21 mouse cellular contexts compared by ENCODE assay signal in genomic region chr8:117127063-117127462, GRCm38 (mm10). TPM values are rescaled to one million over a fixed set of nuclear protein-coding genes. Genes with fewer than 3 reads are reported as not detected.
DNase-seq lines count a peak whose midpoint lies in the region; ATAC-seq and TF ChIP-seq lines count a peak whose summit lies in the region.
"Had no signal": no experiment of that assay in that cellular context is flagged by ENCODE, and none has a peak within 500 bp of the region (broad histone marks: within the 10 kb centered on the region; RNA-seq: fewer than 3 reads in every experiment).

No protein-coding gene starts in this region.

- no peak overlapping the region for H3K9ac ChIP-seq in liver, embryonic 11.5 days (ENCODE audit: low read depth, low read length)
- no peak overlapping the region for H3K9ac ChIP-seq in CH12.LX (ENCODE audit: insufficient read depth, low read depth)
- no peak overlapping the region for H3K9ac ChIP-seq in hindbrain, embryonic 14.5 days
- H3K9ac ChIP-seq: embryonic facial prominence, embryonic 15.5 days; forebrain, embryonic 15.5 days; limb, embryonic 13.5 days; midbrain, embryonic 15.5 days had no signal

- no peaks in the 10 kb centered on the region for H3K36me3 ChIP-seq in liver, embryonic 11.5 days (ENCODE audit: control insufficient read depth, insufficient read depth, low read length)
- no peaks in the 10 kb centered on the region for H3K36me3 ChIP-seq in CH12.LX (replicated peaks in 1 of 2; ENCODE audit: control insufficient read depth in 1 of 2, insufficient read depth in 1 of 2, low read length in 1 of 2)
- H3K36me3 ChIP-seq in hindbrain, embryonic 14.5 days (replicated peaks; ENCODE audit: control insufficient read depth, insufficient read depth) = no peaks in the 10 kb centered on the region
- H3K36me3 ChIP-seq: embryonic facial prominence, embryonic 15.5 days; forebrain, embryonic 15.5 days; G1E; limb, embryonic 13.5 days; midbrain, embryonic 15.5 days had no signal

- no peaks in the 10 kb centered on the region for H3K4me1 ChIP-seq in liver, embryonic 11.5 days (replicated peaks; ENCODE audit: control insufficient read depth, insufficient read depth, low read length)
- peaks cover 7 to 13% of the 10 kb centered on the region in 2 experiments for H3K4me1 ChIP-seq in CH12.LX (ENCODE audit: control insufficient read depth in 1 of 2, insufficient read depth in 2 of 2)
- H3K4me1 ChIP-seq in hindbrain, embryonic 14.5 days (replicated peaks; ENCODE audit: control insufficient read depth, insufficient read depth, low read length) = no peaks in the 10 kb centered on the region
- H3K4me1 ChIP-seq: embryonic facial prominence, embryonic 15.5 days; forebrain, embryonic 15.5 days; midbrain, embryonic 15.5 days had no signal

- H3K27me3 ChIP-seq in liver, embryonic 11.5 days (replicated peaks; ENCODE audit: control insufficient read depth, insufficient read depth, low read length) = no peaks in the 10 kb centered on the region
- H3K27me3 ChIP-seq in CH12.LX (replicated peaks) = peaks cover 10% of the 10 kb centered on the region
- no peaks in the 10 kb centered on the region for H3K27me3 ChIP-seq in hindbrain, embryonic 14.5 days (ENCODE audit: control insufficient read depth, insufficient read depth, low read length)
- H3K27me3 ChIP-seq: embryonic facial prominence, embryonic 15.5 days; forebrain, embryonic 15.5 days; limb, embryonic 13.5 days; midbrain, embryonic 15.5 days had no signal

- TF ChIP-seq EP300 in CH12.LX (IDR thresholded peaks at IDR 0.05; ENCODE audit: low read length) = no peak

- H3K27ac ChIP-seq in liver, embryonic 11.5 days (ENCODE audit: low read depth, low read length) = no peak overlapping the region
- no peak overlapping the region for H3K27ac ChIP-seq in CH12.LX (ENCODE audit: insufficient read depth, low read depth)
- no peak overlapping the region for H3K27ac ChIP-seq in hindbrain, embryonic 14.5 days
- H3K27ac ChIP-seq: embryonic facial prominence, embryonic 15.5 days; forebrain, embryonic 15.5 days; limb, embryonic 13.5 days; midbrain, embryonic 15.5 days had no signal

- TF ChIP-seq POLR2A in CH12.LX (IDR thresholded peaks at IDR 0.05; ENCODE audit: low read depth, low read length) = no peak

- in situ Hi-C loops in CH12.LX (cut with MboI; ENCODE audit: low pct_ligation_motif_present, low pct_unique_long_range_greater_than_20kb, low sequenced_read_pairs) = no loop called here

- peak; percentile 38 to 41; a peak in 3 of 4 replicates for TF ChIP-seq CTCF in CH12.LX (conservative IDR thresholded peaks at IDR 0.05 in 1 of 2, IDR thresholded peaks at IDR 0.05 in 1 of 2; ENCODE audit: low read depth in 2 of 2, low read length in 2 of 2)

- WGBS in liver, embryonic 11.5 days = 65% methylated on average over 8 of the region's 8 CpGs
- 89% methylated on average over 8 of the region's 8 CpGs for WGBS in hindbrain, embryonic 14.5 days

- ATAC-seq in liver, embryonic 11.5 days (replicated peaks; ENCODE audit: low FRiP score) = no peak
- peak; percentile 34 for ATAC-seq in granulocyte monocyte progenitor cell, adult 5-6 weeks (replicated peaks; ENCODE audit: poor library complexity, severe bottlenecking)
- ATAC-seq in hindbrain, embryonic 14.5 days (ENCODE audit: low FRiP score) = no peak
- ATAC-seq in monocyte, adult 5-6 weeks (replicated peaks; ENCODE audit: insufficient number of reproducible peaks, low FRiP score, low TSS enrichment, poor library complexity, severe bottlenecking) = no peak
- ATAC-seq: forebrain, embryonic 15.5 days; midbrain, embryonic 15.5 days had no signal

- no peak overlapping the region for H3K4me3 ChIP-seq in liver, embryonic 11.5 days (ENCODE audit: low read depth, low read length)
- H3K4me3 ChIP-seq in CH12.LX (replicated peaks in 1 of 3; ENCODE audit: low read depth in 2 of 3, low read length in 2 of 3, poor library complexity in 1 of 3) = no peak overlapping the region
- H3K4me3 ChIP-seq in hindbrain, embryonic 14.5 days (replicated peaks; ENCODE audit: low read length) = no peak overlapping the region
- H3K4me3 ChIP-seq: embryonic facial prominence, embryonic 15.5 days; forebrain, embryonic 15.5 days; limb, embryonic 13.5 days; midbrain, embryonic 15.5 days had no signal

- no peaks in the 10 kb centered on the region for H3K9me3 ChIP-seq in liver, embryonic 11.5 days (ENCODE audit: control insufficient read depth, low read length)
- no peaks in the 10 kb centered on the region for H3K9me3 ChIP-seq in CH12.LX (replicated peaks; ENCODE audit: low read length)
- no peaks in the 10 kb centered on the region for H3K9me3 ChIP-seq in hindbrain, embryonic 14.5 days (ENCODE audit: control insufficient read depth, low read length)
- H3K9me3 ChIP-seq: embryonic facial prominence, embryonic 15.5 days; forebrain, embryonic 15.5 days; G1E; limb, embryonic 13.5 days; midbrain, embryonic 15.5 days had no signal

- TF ChIP-seq RAD21 in CH12.LX (IDR thresholded peaks at IDR 0.05; ENCODE audit: low read depth, low read length) = no peak

- no peaks in the 10 kb centered on the region for H3K79me2 ChIP-seq in CH12.LX (replicated peaks; ENCODE audit: control insufficient read depth, extremely low read depth, insufficient read depth, poor library complexity, severe bottlenecking)

- no peak overlapping the region for H3K4me2 ChIP-seq in liver, embryonic 11.5 days
- H3K4me2 ChIP-seq in CH12.LX (ENCODE audit: insufficient read depth, low read depth, poor library complexity, severe bottlenecking) = no peak overlapping the region
- H3K4me2 ChIP-seq in hindbrain, embryonic 14.5 days (replicated peaks) = no peak overlapping the region
- H3K4me2 ChIP-seq: embryonic facial prominence, embryonic 15.5 days; forebrain, embryonic 15.5 days; heart, embryonic 11.5 days; limb, embryonic 13.5 days; midbrain, embryonic 15.5 days had no signal

- dilution Hi-C loops in CH12.LX (cut with MboI; ENCODE audit: extremely low pct_ligation_motif_present, extremely low pct_unique_long_range_greater_than_20kb, low sequenced_read_pairs) = no loop called here

- DNase-seq in liver (peak; percentile 27), 416B (ENCODE audit: low read depth) (peak; percentile 85), CH12.LX (ENCODE audit: extremely low read depth) (no peak)
- no peak for DNase-seq in liver, embryonic 11.5 days (ENCODE audit: low spot score)
- no peak for DNase-seq in hindbrain, embryonic 14.5 days (ENCODE audit: low spot score)
- no peak for DNase-seq in adrenal gland, postnatal 25 days
- DNase-seq: cerebellum, adult 11-12 months; heart, postnatal 36 days; kidney, postnatal 25 days; lung, postnatal 36 days; spleen, adult 18-20 months had no signal

TF ChIP-seq in CH12.LX, 34 proteins besides CTCF, POLR2A, EP300 and RAD21:
- no peak for TF ChIP-seq SIN3A (IDR thresholded peaks at IDR 0.05; ENCODE audit: low read length)
- TF ChIP-seq CHD1 (IDR thresholded peaks at IDR 0.05; ENCODE audit: low read depth, low read length) = no peak
- TF ChIP-seq PAX5 (IDR thresholded peaks at IDR 0.05; ENCODE audit: low read length) = no peak
- no peak for TF ChIP-seq IRF4 (IDR thresholded peaks at IDR 0.05; ENCODE audit: low read depth, low read length)
- no peak for TF ChIP-seq RCOR1 (conservative IDR thresholded peaks at IDR 0.05; ENCODE audit: low read depth, low read length)
- TF ChIP-seq MXI1 (IDR thresholded peaks at IDR 0.05; ENCODE audit: low read depth, low read length) = no peak
- TF ChIP-seq UBTF (IDR thresholded peaks at IDR 0.05; ENCODE audit: low read depth, low read length) = no peak
- TF ChIP-seq GABPA (IDR thresholded peaks at IDR 0.05; ENCODE audit: insufficient replicate concordance, low read depth, low read length) = no peak

RNA-seq across cellular contexts. Expression of gene Gan, which starts 30.9 kb away (rescaled TPM):
- 2.0 and 2.1 TPM in 2 replicates for polyA plus RNA-seq in liver, embryonic 11.5 days (2014; fragmentation: Nextera tagmentation; extraction: Ambion mirVana)
- total RNA-seq in CH12.LX (2012; rRNA removed) (2.9 and 3.2 TPM in 2 replicates), CH12.LX (2014; rRNA removed) (1.5 and 1.7 TPM in 2 replicates)
- 2.5 and 2.8 TPM in 2 replicates for polyA plus RNA-seq in CH12.LX (2012; ENCODE audit: insufficient read length, low read depth)
- total RNA-seq in granulocyte monocyte progenitor cell, adult 5-6 weeks (2014; fragmentation: Nextera tagmentation) = 5.9 and 7.6 TPM in 2 replicates
- total RNA-seq in granulocyte monocyte progenitor cell, adult 5-6 weeks (2017) = 3.4 and 6.4 TPM in 2 replicates
- polyA plus RNA-seq in hindbrain, embryonic 14.5 days (2014; fragmentation: Nextera tagmentation; extraction: Ambion mirVana) = 4.4 and 4.7 TPM in 2 replicates
- total RNA-seq in adrenal gland, postnatal 25 days (2021) = 9.4 and 13.3 TPM in 2 replicates
- total RNA-seq in monocyte, adult 5-6 weeks (2017) = 2.3 to 6.9 TPM (median 2.6 TPM) in 3 replicates

RNA-seq across cellular contexts. Expression of gene Bco1, which starts 31.4 kb away (rescaled TPM):
- polyA plus RNA-seq in liver, embryonic 11.5 days (2014; fragmentation: Nextera tagmentation; extraction: Ambion mirVana) = 11.3 and 11.9 TPM in 2 replicates
- total RNA-seq in CH12.LX (2012; rRNA removed) (not detected in 2 replicates), CH12.LX (2014; rRNA removed) (not detected in 2 replicates)
- polyA plus RNA-seq in CH12.LX (2012; ENCODE audit: insufficient read length, low read depth) = not detected in 2 replicates
- 0.47 and 0.49 TPM in 2 replicates for total RNA-seq in granulocyte monocyte progenitor cell, adult 5-6 weeks (2014; fragmentation: Nextera tagmentation)
- total RNA-seq in granulocyte monocyte progenitor cell, adult 5-6 weeks (2017) = 1.1 and 2.3 TPM in 2 replicates
- polyA plus RNA-seq in hindbrain, embryonic 14.5 days (2014; fragmentation: Nextera tagmentation; extraction: Ambion mirVana) = 0.17 and 0.25 TPM in 2 replicates
- total RNA-seq in adrenal gland, postnatal 25 days (2021) = 0.55 TPM in 1 of 2 replicates, not detected in the other
- 0.95 TPM in 1 of 3 replicates, not detected in the others for total RNA-seq in monocyte, adult 5-6 weeks (2017)
- total RNA-seq: G1E; gastrocnemius, adult 8-10 months; heart, postnatal 36 days; layer of hippocampus, postnatal 25 days had no signal
- polyA plus RNA-seq: G1E had no signal

RNA-seq across cellular contexts. Expression of gene Pkd1l2, which starts 44.8 kb away (rescaled TPM):
- polyA plus RNA-seq in liver, embryonic 11.5 days (2014; fragmentation: Nextera tagmentation; extraction: Ambion mirVana) = 0.03 and 0.16 TPM in 2 replicates
- total RNA-seq in CH12.LX (2012; rRNA removed) (not detected in 2 replicates), CH12.LX (2014; rRNA removed) (not detected in 2 replicates)
- polyA plus RNA-seq in CH12.LX (2012; ENCODE audit: insufficient read length, low read depth) = 0.06 TPM in 1 of 2 replicates, not detected in the other
- not detected in 2 replicates for total RNA-seq in granulocyte monocyte progenitor cell, adult 5-6 weeks (2014; fragmentation: Nextera tagmentation)
- total RNA-seq in granulocyte monocyte progenitor cell, adult 5-6 weeks (2017) = not detected in 2 replicates
- polyA plus RNA-seq in hindbrain, embryonic 14.5 days (2014; fragmentation: Nextera tagmentation; extraction: Ambion mirVana) = 0.05 and 0.12 TPM in 2 replicates
- 2.2 and 3.5 TPM in 2 replicates for total RNA-seq in adrenal gland, postnatal 25 days (2021)
- 1.6 to 2.5 TPM in 2 of 3 replicates, not detected in the other for total RNA-seq in monocyte, adult 5-6 weeks (2017)
- polyA plus RNA-seq: forebrain, embryonic 15.5 days; limb, embryonic 13.5 days; midbrain, embryonic 15.5 days had no signal

Comparison
In these comparisons a context has a peak if more than half of its experiments do, and no peak if none do; other contexts are left out.
1. DNase-seq: peak in liver (single experiment) and 416B (single experiment); none in liver, embryonic 11.5 days (single experiment), CH12.LX (single experiment), hindbrain, embryonic 14.5 days (single experiment) and adrenal gland, postnatal 25 days (single experiment).